Mouse (Mus musculus) midbrain, embryonic 14.5 days (tissue): ENCODE measurements around the gene Capn5. TPM values are rescaled to one million over a fixed set of nuclear protein-coding genes. Genes with fewer than 3 reads are reported as not detected.

Source experiments
- ATAC-seq: fragments of 200-750 bp; cut with Nextera tagmentation; 2 replicates; pipeline ENCODE4 v1.8.0; 2017; ENCODE audit warnings: moderate number of reproducible peaks, moderate library complexity; ENCODE audit not compliant: low FRiP score, low TSS enrichment
- DNase-seq: peaks from one replicate; pipeline ENCODE4 v3.0.0-alpha.2; 2015
- H3K27ac ChIP-seq: fragments of 300-500 bp; sonication (generic); replicated peaks from 2 replicates; pipeline ENCODE4 v1.5.1; 2014; ENCODE audit warnings: mild to moderate bottlenecking, low read depth, low read length, moderate library complexity
- H3K27me3 ChIP-seq: fragments of 300-500 bp; sonication (generic); 2 replicates; pipeline ENCODE4 v1.6.1; 2014; ENCODE audit warnings: low read length, control low read depth, mixed read lengths; ENCODE audit not compliant: control insufficient read depth, insufficient read depth
- H3K36me3 ChIP-seq: fragments of 300-500 bp; sonication (generic); 2 replicates; pipeline ENCODE4 v1.6.1; 2014; ENCODE audit warnings: low read length, control low read depth; ENCODE audit not compliant: control insufficient read depth, insufficient read depth
- H3K4me1 ChIP-seq: fragments of 300-500 bp; sonication (generic); 2 replicates; pipeline ENCODE4 v1.6.1; 2014; ENCODE audit warnings: mild to moderate bottlenecking, antibody characterized with exemption, low read length, control low read depth; ENCODE audit not compliant: control insufficient read depth, insufficient read depth
- H3K4me2 ChIP-seq: fragments of 300-500 bp; sonication (generic); 2 replicates; pipeline ENCODE4 v1.6.1; 2014; ENCODE audit warnings: mild to moderate bottlenecking, low read length, moderate library complexity
- H3K4me3 ChIP-seq: fragments of 300-500 bp; sonication (generic); replicated peaks from 2 replicates; pipeline ENCODE4 v1.5.1; 2014; ENCODE audit warnings: low read depth, low read length
- H3K9ac ChIP-seq: fragments of 300-500 bp; sonication (generic); replicated peaks from 2 replicates; pipeline ENCODE4 v1.6.1; 2014; ENCODE audit warnings: mild to moderate bottlenecking, low read length, moderate library complexity
- H3K9me3 ChIP-seq: fragments of 300-500 bp; sonication (generic); 2 replicates; pipeline ENCODE4 v1.6.1; 2016; ENCODE audit warnings: low read length, control low read depth, mixed read lengths; ENCODE audit not compliant: control insufficient read depth
- WGBS: fragments of 180-500 bp; shearing (Covaris S2); extraction: QIAGEN DNeasy Blood & Tissue Kit; methylation state at CpG from one replicate; pipeline ENCODE4 v1.1.7; 2014; 5-methylcytosine and 5-hydroxymethylcytosine counted together
- polyA plus RNA-seq: library from polyadenylated mRNA; unstranded; fragments of >200 nt; fragmentation: Nextera tagmentation; extraction: Ambion mirVana; gene quantifications from 2 replicates; pipeline ENCODE4 v1.2.1, GENCODE M21; 2014

The Capn5 gene
- polyA plus RNA-seq, 1 experiment from 2014 or later = 9.8 TPM

- 18% methylated on average over 9 of the region's 9 CpGs for WGBS
Measured at GRCm38 (mm10) chr7:98139216-98139615, 38.9 kb downstream of the Capn5 start.

GRCm38 (mm10) chr7:98137995-98138394 is 40.1 kb downstream of the Capn5 start:
- no peaks in the 10 kb centered on the region for H3K4me1 ChIP-seq
- no peaks in the 10 kb centered on the region for H3K36me3 ChIP-seq
- H3K4me2 ChIP-seq = no peak overlapping the region
- WGBS = 84% methylated on average over 2 of the region's 2 CpGs
- DNase-seq (no peak), ATAC-seq (no peak)
- H3K27me3 ChIP-seq = no peaks in the 10 kb centered on the region
- H3K27ac ChIP-seq = no peak overlapping the region
- no peak overlapping the region for H3K9ac ChIP-seq
- H3K9me3 ChIP-seq = no peaks in the 10 kb centered on the region
- H3K4me3 ChIP-seq = no peak overlapping the region

More at GRCm38 (mm10) chr7:98139216-98139615, 38.9 kb downstream of the Capn5 start:
- H3K4me2 ChIP-seq = no peak overlapping the region
- no peak overlapping the region for H3K4me3 ChIP-seq
- H3K4me1 ChIP-seq = no peaks in the 10 kb centered on the region
- no peak for ATAC-seq
- no peak overlapping the region for H3K27ac ChIP-seq
- no peak for DNase-seq
- H3K9me3 ChIP-seq = no peaks in the 10 kb centered on the region
- no peak overlapping the region for H3K9ac ChIP-seq
- H3K27me3 ChIP-seq = no peaks in the 10 kb centered on the region
- H3K36me3 ChIP-seq = no peaks in the 10 kb centered on the region

GRCm38 (mm10) chr7:98137583-98137982 is 40.5 kb downstream of the Capn5 start:
- Histone ChIP-seq H3K27me3 (no peaks in the 10 kb centered on the region), H3K4me3 (no peak overlapping the region), H3K27ac (no peak overlapping the region), H3K9ac (no peak overlapping the region), H3K4me1 (no peaks in the 10 kb centered on the region), H3K9me3 (no peaks in the 10 kb centered on the region), H3K4me2 (no peak overlapping the region), H3K36me3 (0 out of 2 replicates have a peak, but pooled peaks cover 2% of the 10 kb centered on the region)
- 35% methylated on average over 3 of the region's 3 CpGs for WGBS
- no peak for ATAC-seq
- no peak for DNase-seq

- Histone ChIP-seq H3K9me3 (no peaks in the 10 kb centered on the region), H3K27me3 (no peaks in the 10 kb centered on the region), H3K4me2 (no peak overlapping the region), H3K4me1 (no peaks in the 10 kb centered on the region), H3K9ac (no peak overlapping the region), H3K4me3 (no peak overlapping the region), H3K36me3 (0 out of 2 replicates have a peak, but pooled peaks cover 6% of the 10 kb centered on the region), H3K27ac (no peak overlapping the region)
- ATAC-seq = no peak
- no peak for DNase-seq
- 91% methylated on average over 8 of the region's 8 CpGs for WGBS
Measured at GRCm38 (mm10) chr7:98131751-98132150, 46.3 kb downstream of the Capn5 start.

GRCm38 (mm10) chr7:98125473-98125872 is 52.6 kb downstream of the Capn5 start:
- no peaks in the 10 kb centered on the region for H3K9me3 ChIP-seq
- WGBS = 42% methylated on average over 5 of the region's 5 CpGs
- 0 out of 2 replicates have a peak, but pooled peaks cover 3% of the 10 kb centered on the region for H3K36me3 ChIP-seq
- H3K27ac ChIP-seq = no peak overlapping the region
- no peak for DNase-seq
- no peaks in the 10 kb centered on the region for H3K27me3 ChIP-seq
- H3K4me2 ChIP-seq = no peak overlapping the region
- H3K9ac ChIP-seq = no peak overlapping the region
- no peak overlapping the region for H3K4me3 ChIP-seq
- ATAC-seq = no peak
- H3K4me1 ChIP-seq = no peaks in the 10 kb centered on the region

GRCm38 (mm10) chr7:98124701-98125100 is 53.4 kb downstream of the Capn5 start:
- H3K27me3 ChIP-seq = no peaks in the 10 kb centered on the region
- H3K4me1 ChIP-seq = no peaks in the 10 kb centered on the region
- no peak for DNase-seq
- H3K9ac ChIP-seq = no peak overlapping the region
- no peaks in the 10 kb centered on the region for H3K9me3 ChIP-seq
- H3K36me3 ChIP-seq = 0 out of 2 replicates have a peak, but pooled peaks cover 3% of the 10 kb centered on the region
- H3K4me3 ChIP-seq = no peak overlapping the region
- 74% methylated on average over 5 of the region's 5 CpGs for WGBS
- H3K4me2 ChIP-seq = no peak overlapping the region
- ATAC-seq = no peak
- no peak overlapping the region for H3K27ac ChIP-seq

GRCm38 (mm10) chr7:98121673-98122072 is 56.4 kb downstream of the Capn5 start:
- DNase-seq (no peak), ATAC-seq (no peak)
- no peak overlapping the region for H3K4me2 ChIP-seq
- H3K4me3 ChIP-seq = no peak overlapping the region
- H3K9me3 ChIP-seq = no peaks in the 10 kb centered on the region
- no peaks in the 10 kb centered on the region for H3K27me3 ChIP-seq
- H3K9ac ChIP-seq = no peak overlapping the region
- no peak overlapping the region for H3K27ac ChIP-seq
- no peaks in the 10 kb centered on the region for H3K4me1 ChIP-seq
- WGBS = 84% methylated on average over 8 of the region's 8 CpGs
- no peaks in the 10 kb centered on the region for H3K36me3 ChIP-seq

GRCm38 (mm10) chr7:98121241-98121640 is 56.8 kb downstream of the Capn5 start:
- H3K9ac ChIP-seq = no peak overlapping the region
- no peak overlapping the region for H3K4me2 ChIP-seq
- no peaks in the 10 kb centered on the region for H3K27me3 ChIP-seq
- H3K4me1 ChIP-seq = no peaks in the 10 kb centered on the region
- no peaks in the 10 kb centered on the region for H3K36me3 ChIP-seq
- WGBS = 85% methylated on average over 3 of the region's 3 CpGs
- DNase-seq (no peak), ATAC-seq (no peak)
- H3K4me3 ChIP-seq = no peak overlapping the region
- H3K9me3 ChIP-seq = no peaks in the 10 kb centered on the region
- no peak overlapping the region for H3K27ac ChIP-seq

GRCm38 (mm10) chr7:98120325-98120724 is 57.7 kb downstream of the Capn5 start:
- Histone ChIP-seq H3K27ac (no peak overlapping the region), H3K9me3 (no peaks in the 10 kb centered on the region), H3K4me2 (peak overlapping the region; percentile 56), H3K27me3 (no peaks in the 10 kb centered on the region), H3K36me3 (no peaks in the 10 kb centered on the region), H3K4me3 (peak overlapping the region; percentile 10; the same call in 1 of the 2 replicates), H3K9ac (peak overlapping the region; percentile 7; the same call in 1 of the 2 replicates), H3K4me1 (no peaks in the 10 kb centered on the region)
- ATAC-seq (peak; percentile 79), DNase-seq (peak; percentile 85)
- 8% methylated on average over 7 of the region's 7 CpGs for WGBS
